Mouse (Mus musculus) C2C12 (cell line): ENCODE measurements around the gene Gm20388. TPM values are rescaled to one million over a fixed set of nuclear protein-coding genes. Genes with fewer than 3 reads are reported as not detected.

Experiments used
- H3K27me3 ChIP-seq: one replicate; pipeline ENCODE4 v1.6.1; 2011; ENCODE audit not compliant: control insufficient read depth, insufficient read depth, insufficient read length
- H3K36me3 ChIP-seq: one replicate; pipeline ENCODE4 v1.6.1; 2011; ENCODE audit not compliant: control insufficient read depth, insufficient read depth
- H3K4me3 ChIP-seq: one replicate; pipeline ENCODE4 v1.5.1; 2011; ENCODE audit warnings: mild to moderate bottlenecking, control low read depth; ENCODE audit not compliant: poor library complexity, insufficient read depth, severe bottlenecking
- H3K79me2 ChIP-seq: one replicate; pipeline ENCODE4 v1.6.1; 2011; ENCODE audit not compliant: control insufficient read depth, insufficient read depth
- H3K79me3 ChIP-seq: one replicate; pipeline ENCODE4 v1.6.1; 2011; ENCODE audit warnings: low read depth, control low read depth
- H3ac ChIP-seq: one replicate; pipeline ENCODE3; 2011; ENCODE audit warnings: low read depth; ENCODE audit not compliant: control insufficient read depth, insufficient read length
- CEBPB ChIP-seq: IDR thresholded peaks from one replicate; pipeline ENCODE4 v1.6.1; 2011; ENCODE audit warnings: low read depth, mild to moderate bottlenecking, control low read depth, moderate library complexity
- CTCF ChIP-seq: IDR thresholded peaks from one replicate; pipeline ENCODE4 v1.5.1; 2011; ENCODE audit not compliant: control insufficient read depth, insufficient read depth, insufficient read length
- FOSL1 ChIP-seq: IDR thresholded peaks from one replicate; pipeline ENCODE4 v1.8.0; 2011; ENCODE audit warnings: mild to moderate bottlenecking, low read length; ENCODE audit not compliant: poor library complexity, insufficient read depth, severe bottlenecking
- MAX ChIP-seq: IDR thresholded peaks from one replicate; pipeline ENCODE4 v1.6.1; 2011; ENCODE audit warnings: mild to moderate bottlenecking, control low read depth
- MYOD1 ChIP-seq: IDR thresholded peaks from one replicate; pipeline ENCODE4 v1.6.1; 2011; ENCODE audit warnings: low read depth; ENCODE audit not compliant: control insufficient read depth, insufficient read length
- MYOG ChIP-seq: IDR thresholded peaks from one replicate; pipeline ENCODE4 v1.6.1; 2011; ENCODE audit not compliant: control insufficient read depth, insufficient read length; ENCODE audit errors: extremely low read depth
- USF1 ChIP-seq: IDR thresholded peaks from one replicate; pipeline ENCODE4 v1.6.1; 2011; ENCODE audit warnings: low read depth, mild to moderate bottlenecking, control low read depth, moderate library complexity
- polyA plus RNA-seq: library from polyadenylated mRNA; unstranded; fragments of >200 nt; fragmentation: generic; extraction: Trizol; gene quantifications from one replicate; pipeline ENCODE4 v1.2.1, GENCODE M21; 2012; ENCODE audit warnings: missing spikeins

Gm20388 gene
- polyA plus RNA-seq, 1 experiment, result 15.0 TPM

DNA sequence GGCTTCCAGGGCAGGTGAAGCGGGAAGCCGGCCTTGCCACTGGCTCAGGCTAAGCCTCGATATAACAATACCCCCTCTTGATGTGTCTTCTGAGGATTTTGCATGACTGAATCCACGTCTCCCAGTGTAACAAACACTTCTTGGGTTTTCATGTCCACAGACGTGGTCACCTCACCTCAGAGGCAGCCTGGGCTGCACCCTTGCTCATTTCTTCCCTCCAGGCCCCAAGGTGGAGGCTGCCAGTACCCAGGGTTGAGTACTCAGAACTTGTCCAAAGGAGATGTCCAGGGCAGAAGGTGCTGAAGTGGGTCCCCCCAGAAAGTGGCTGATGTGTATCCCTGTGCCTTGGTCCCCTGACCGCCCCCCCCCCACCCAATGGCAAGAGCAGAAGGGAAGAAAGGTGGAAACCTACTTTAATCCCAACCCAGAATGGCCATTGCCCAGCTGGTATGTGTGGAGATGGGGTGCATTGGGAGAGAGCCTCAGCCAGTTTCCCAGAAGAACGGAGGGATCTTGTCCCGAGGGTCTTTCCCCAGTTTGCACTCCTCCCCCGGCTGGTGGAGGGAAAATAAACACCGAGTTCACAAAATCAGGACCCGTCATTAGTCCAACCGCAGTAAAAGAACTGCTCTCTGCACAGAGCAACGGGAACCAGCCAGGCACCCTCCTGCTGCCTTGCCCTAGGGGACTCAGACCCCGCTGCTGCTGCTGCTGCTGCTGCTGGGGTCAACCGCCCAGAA, 1163.6 kb downstream of the Gm20388 start:
- Histone ChIP-seq H3K27me3 (peaks cover 94% of the 10 kb centered on the region), H3K79me3 (no peaks in the 10 kb centered on the region), H3K4me3 (no peak overlapping the region), H3K79me2 (no peaks in the 10 kb centered on the region), H3ac (no peak overlapping the region), H3K36me3 (no peaks in the 10 kb centered on the region)
- TF ChIP-seq USF1 (no peak), FOSL1 (no peak), MYOD1 (no peak), CEBPB (no peak), MYOG (no peak), CTCF (no peak), MAX (no peak)

DNA sequence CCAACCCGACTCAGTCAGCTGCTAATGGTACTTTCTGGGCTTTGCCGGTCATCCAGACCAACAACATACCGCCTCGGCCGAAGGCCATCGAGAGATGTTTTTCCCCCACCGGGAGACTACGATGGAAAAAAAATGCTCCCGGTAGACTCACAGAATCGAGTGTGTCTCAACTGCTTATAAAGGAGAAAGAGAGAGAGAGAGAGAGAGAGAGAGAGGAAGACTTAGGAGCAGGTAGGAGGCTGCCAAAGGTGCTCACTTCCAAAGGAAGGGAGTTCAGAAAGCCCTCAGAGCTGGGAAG, 1164.2 kb downstream of the Gm20388 start:
- Histone ChIP-seq H3K27me3 (peaks cover 94% of the 10 kb centered on the region), H3K79me3 (no peaks in the 10 kb centered on the region), H3K4me3 (no peak overlapping the region), H3K79me2 (no peaks in the 10 kb centered on the region), H3K36me3 (no peaks in the 10 kb centered on the region), H3ac (no peak overlapping the region)
- TF ChIP-seq CEBPB, result no peak
- TF ChIP-seq CTCF, result no peak
- TF ChIP-seq MYOG, result no peak
- no peak for TF ChIP-seq MAX
- no peak for TF ChIP-seq USF1
- TF ChIP-seq MYOD1, result no peak
- TF ChIP-seq FOSL1, result no peak

DNA sequence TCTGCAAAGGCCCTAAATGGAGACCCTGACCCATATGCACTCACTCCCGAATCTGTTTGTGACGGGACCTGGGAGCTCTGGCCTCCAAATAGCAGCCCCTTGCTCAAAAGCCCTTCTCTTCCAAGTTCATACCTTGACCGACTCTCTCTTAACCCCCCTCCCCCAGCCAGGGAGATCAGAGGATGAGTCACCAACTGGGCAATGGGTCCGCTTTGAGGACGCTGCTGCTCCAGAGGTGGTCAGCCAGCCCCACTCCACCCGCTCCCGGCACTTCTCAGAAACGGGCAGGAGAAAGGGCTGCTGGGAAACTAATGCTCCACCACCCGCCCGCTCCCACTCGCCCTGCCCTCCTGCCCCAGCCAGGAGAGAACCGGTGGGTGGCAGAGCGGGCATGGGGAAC, 1165.3 kb downstream of the Gm20388 start:
- no peaks in the 10 kb centered on the region for H3K79me2 ChIP-seq
- H3K36me3 ChIP-seq, result no peaks in the 10 kb centered on the region
- TF ChIP-seq MAX (no peak), MYOD1 (no peak), MYOG (no peak), FOSL1 (no peak), CEBPB (no peak), USF1 (no peak), CTCF (no peak)
- H3K27me3 ChIP-seq, result peaks cover 94% of the 10 kb centered on the region
- no peak overlapping the region for H3ac ChIP-seq
- H3K79me3 ChIP-seq, result no peaks in the 10 kb centered on the region
- no peak overlapping the region for H3K4me3 ChIP-seq

DNA sequence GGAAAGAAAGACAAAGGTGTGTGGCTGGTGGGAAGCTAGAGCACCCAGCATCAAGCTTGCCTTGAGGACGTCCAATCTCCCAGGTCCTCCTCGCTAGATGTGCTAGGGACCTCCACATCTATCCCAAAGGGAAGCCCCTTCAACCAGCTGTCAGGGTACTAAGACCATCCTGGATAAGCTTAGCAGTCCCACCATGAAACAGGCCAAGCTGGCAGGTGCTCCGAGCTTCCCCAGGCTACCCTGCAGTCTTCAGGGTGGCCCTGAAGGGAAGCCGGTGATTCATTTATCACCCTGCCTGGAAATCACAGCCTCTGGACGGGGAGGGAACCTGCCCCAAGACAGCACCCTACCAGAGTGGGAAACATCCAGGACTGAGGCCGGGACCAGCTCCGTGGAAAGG, 1165.9 kb downstream of the Gm20388 start:
- no peak overlapping the region for H3K4me3 ChIP-seq
- H3K27me3 ChIP-seq, result peaks cover 94% of the 10 kb centered on the region
- no peak for TF ChIP-seq USF1
- no peak for TF ChIP-seq MYOD1
- no peak for TF ChIP-seq FOSL1
- no peak for TF ChIP-seq MAX
- no peak for TF ChIP-seq CEBPB
- no peak for TF ChIP-seq MYOG
- no peak for TF ChIP-seq CTCF

DNA sequence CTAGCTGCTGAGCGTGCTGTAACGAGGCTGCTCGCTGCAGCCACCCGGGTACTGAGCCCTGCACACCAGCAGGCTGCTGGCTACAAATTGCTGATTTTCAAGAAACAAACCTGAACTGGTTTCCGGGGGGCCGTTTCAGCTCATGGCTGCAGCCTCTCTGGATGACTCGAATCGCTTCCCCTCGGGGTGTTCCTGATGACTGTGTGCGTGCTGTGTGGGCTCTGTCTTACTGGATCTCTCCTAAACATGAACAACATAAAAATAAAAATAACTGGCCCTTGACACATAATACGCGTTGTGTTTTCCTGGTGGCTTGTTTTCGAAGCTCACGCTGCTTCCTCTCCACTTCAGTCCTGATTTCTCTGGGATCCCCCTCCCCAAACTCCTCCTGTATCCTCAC, 1168.1 kb downstream of the Gm20388 start:
- Histone ChIP-seq H3K79me2 (no peaks in the 10 kb centered on the region), H3K4me3 (no peak overlapping the region), H3K27me3 (peaks cover 94% of the 10 kb centered on the region), H3ac (no peak overlapping the region), H3K36me3 (no peaks in the 10 kb centered on the region), H3K79me3 (no peaks in the 10 kb centered on the region)
- no peak for TF ChIP-seq MAX
- TF ChIP-seq MYOD1, result no peak
- TF ChIP-seq MYOG, result no peak

More for the DNA sequence above, 1165.9 kb downstream of the Gm20388 start:
- H3K79me2 ChIP-seq, result no peaks in the 10 kb centered on the region
- no peak overlapping the region for H3ac ChIP-seq
- no peaks in the 10 kb centered on the region for H3K79me3 ChIP-seq
- no peaks in the 10 kb centered on the region for H3K36me3 ChIP-seq

DNA sequence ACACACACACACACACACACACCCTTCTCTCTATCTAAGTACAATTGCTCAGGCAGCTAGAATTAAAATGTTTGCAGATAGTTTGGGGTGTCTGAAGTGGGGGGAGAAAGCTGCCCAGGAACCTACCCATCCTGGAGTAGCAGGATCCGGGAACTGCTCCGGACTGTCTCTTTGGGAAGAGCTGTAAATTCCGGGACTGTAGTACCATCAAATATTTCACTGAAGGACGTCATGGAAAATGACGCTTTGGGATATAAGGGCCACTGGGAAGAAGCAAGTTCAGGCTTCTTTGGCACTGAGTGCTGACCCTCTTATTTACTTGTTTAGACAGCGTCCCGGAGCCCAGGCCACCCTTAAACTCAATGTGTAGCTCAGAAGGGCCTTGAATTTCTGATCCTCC, 1168.6 kb downstream of the Gm20388 start:
- Histone ChIP-seq H3K79me2 (no peaks in the 10 kb centered on the region), H3ac (no peak overlapping the region), H3K79me3 (no peaks in the 10 kb centered on the region), H3K27me3 (peaks cover 94% of the 10 kb centered on the region), H3K36me3 (no peaks in the 10 kb centered on the region), H3K4me3 (no peak overlapping the region)
- TF ChIP-seq USF1 (no peak), CEBPB (no peak)
